Mouse (Mus musculus) thymus, postnatal 0 days (tissue): Measurements from ENCODE around the gene Sema3e. TPM values are rescaled to one million over a fixed set of nuclear protein-coding genes. Genes with fewer than 3 reads are reported as not detected.

Experiments
- DNase-seq: peaks from one replicate; pipeline ENCODE4 v3.0.0-alpha.2; 2015; ENCODE audit warnings: low spot score
- polyA plus RNA-seq: library from polyadenylated mRNA; unstranded; fragments of >200 nt; fragmentation: Nextera tagmentation; extraction: Ambion mirVana; gene quantifications from 2 replicates; pipeline ENCODE4 v1.2.1, GENCODE M21; 2015

Sema3e gene
- polyA plus RNA-seq, 1 experiment from 2014 or later, result 0.20 TPM

GRCm38 (mm10) chr5:14198344-14199040, 173.4 kb downstream of the Sema3e start:
- no peak for DNase-seq

GRCm38 (mm10) chr5:14206794-14207193, 181.7 kb downstream of the Sema3e start:
- no peak for DNase-seq

GRCm38 (mm10) chr5:14209962-14210361, 184.9 kb downstream of the Sema3e start:
- no peak for DNase-seq

- no peak for DNase-seq
These were observed 191.1 kb downstream of the Sema3e start for GRCm38 (mm10) chr5:14216211-14216610.

- DNase-seq, result no peak
These were observed 193.6 kb downstream of the Sema3e start for GRCm38 (mm10) chr5:14218677-14219076.

GRCm38 (mm10) chr5:14224509-14224908, 199.4 kb downstream of the Sema3e start:
- DNase-seq, result no peak

GRCm38 (mm10) chr5:14231027-14231426, 206.0 kb downstream of the Sema3e start:
- no peak for DNase-seq

- DNase-seq, result no peak
These were observed 227.5 kb downstream of the Sema3e start for GRCm38 (mm10) chr5:14252583-14252982.

- DNase-seq, result no peak
These were observed 228.3 kb downstream of the Sema3e start for GRCm38 (mm10) chr5:14253328-14253727.

- no peak for DNase-seq
These were observed 235.1 kb downstream of the Sema3e start for GRCm38 (mm10) chr5:14260156-14260555.

- DNase-seq, result no peak
These were observed 242.3 kb downstream of the Sema3e start for GRCm38 (mm10) chr5:14267400-14267799.

Other genes starting within 250 kb of the Sema3e start
- gene Speer3, start 233.7 kb upstream of the Sema3e start, polyA plus RNA-seq, result not detected in 2 replicates